Mouse (Mus musculus): ENCODE measurements around the gene Tmc3.

DNA sequence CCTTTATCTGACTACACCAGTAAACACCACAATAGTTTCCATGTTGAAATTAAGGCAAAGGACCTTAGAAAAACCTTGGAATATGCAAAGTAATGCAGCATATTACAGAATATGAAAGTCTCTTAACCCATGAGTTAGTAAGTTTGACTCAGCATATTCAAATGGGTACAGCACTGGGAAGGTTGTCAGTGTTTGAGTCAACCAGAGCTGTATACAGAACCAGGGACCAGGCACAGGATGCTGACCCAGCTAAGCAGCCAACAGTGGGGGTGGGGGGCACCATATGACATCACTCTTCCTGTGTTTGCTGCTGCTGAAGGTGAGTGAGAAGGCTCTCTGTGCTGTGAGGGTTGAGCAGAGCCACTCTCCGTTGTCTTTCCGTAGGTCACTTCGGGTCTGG lies 12.3 kb downstream of the Tmc3 start:
- TF ChIP-seq CTCF (IDR thresholded peaks at IDR 0.05; ENCODE audit: insufficient read depth, low read length) (no peak), POLR2A (IDR thresholded peaks at IDR 0.05; ENCODE audit: borderline replicate concordance, extremely low read depth, low read depth, low read length) (no peak)

Measured in lung, adult 2 months (tissue).